Mouse (Mus musculus) small intestine, adult 2 months (tissue): Measurements from ENCODE around the gene Rbp2. TPM values are rescaled to one million over a fixed set of nuclear protein-coding genes. Genes with fewer than 3 reads are reported as not detected.
A peak's percentile ranks its signal among the peaks of the same experiment; 100 is the strongest.

ENCODE experiments used
- H3K27ac ChIP-seq: fragments of 200-500 bp; 2 replicates; pipeline ENCODE4 v1.5.1; 2012; ENCODE audit warnings: low read depth, low read length, control low read depth, inconsistent platforms; ENCODE audit not compliant: insufficient read depth
- H3K27me3 ChIP-seq: fragments of 200-500 bp; 2 replicates; pipeline ENCODE4 v1.6.1; 2012; ENCODE audit warnings: mild to moderate bottlenecking, moderate library complexity, low read length, inconsistent platforms; ENCODE audit not compliant: control insufficient read depth, insufficient read depth
- H3K36me3 ChIP-seq: fragments of 200-500 bp; 2 replicates; pipeline ENCODE4 v1.6.1; 2012; ENCODE audit warnings: mild to moderate bottlenecking, low read length, control low read depth, inconsistent platforms; ENCODE audit not compliant: control insufficient read depth, insufficient read depth
- H3K4me1 ChIP-seq: fragments of 200-500 bp; 2 replicates; pipeline ENCODE4 v1.6.1; 2012; ENCODE audit warnings: low read length, inconsistent platforms, mixed read lengths; ENCODE audit not compliant: control insufficient read depth, insufficient read depth, insufficient read length
- H3K4me3 ChIP-seq: fragments of 200-500 bp; 2 replicates; pipeline ENCODE4 v1.5.1; 2012; ENCODE audit warnings: low read depth, mild to moderate bottlenecking, control low read depth, inconsistent platforms, low read length, moderate library complexity
- CTCF ChIP-seq: fragments of 200-500 bp; IDR thresholded peaks from 2 replicates; pipeline ENCODE4 v1.5.1; 2012; ENCODE audit warnings: low read depth, mild to moderate bottlenecking, control low read depth, inconsistent platforms, low read length, moderate library complexity, mixed read lengths; ENCODE audit not compliant: insufficient replicate concordance, insufficient read length; ENCODE audit errors: extremely low read depth
- POLR2A ChIP-seq: fragments of 200-500 bp; IDR thresholded peaks from 2 replicates; pipeline ENCODE4 v1.6.1; 2012; ENCODE audit warnings: low read depth, mild to moderate bottlenecking, control low read depth, inconsistent platforms, low read length, moderate library complexity
- WGBS: fragments of 180-500 bp; shearing (Covaris S2); methylation state at CpG from one replicate; pipeline ENCODE4 v1.1.7; 2018; 5-methylcytosine and 5-hydroxymethylcytosine counted together
- polyA plus RNA-seq: library from polyadenylated mRNA; depleted of rRNA; stranded (reverse); fragments of >200 nt; gene quantifications from 2 replicates; pipeline ENCODE4 v1.2.3, GENCODE M21; 2012; rRNA removed

Gene Rbp2
- polyA plus RNA-seq: 341 and 589 TPM in 2 replicates

DNA sequence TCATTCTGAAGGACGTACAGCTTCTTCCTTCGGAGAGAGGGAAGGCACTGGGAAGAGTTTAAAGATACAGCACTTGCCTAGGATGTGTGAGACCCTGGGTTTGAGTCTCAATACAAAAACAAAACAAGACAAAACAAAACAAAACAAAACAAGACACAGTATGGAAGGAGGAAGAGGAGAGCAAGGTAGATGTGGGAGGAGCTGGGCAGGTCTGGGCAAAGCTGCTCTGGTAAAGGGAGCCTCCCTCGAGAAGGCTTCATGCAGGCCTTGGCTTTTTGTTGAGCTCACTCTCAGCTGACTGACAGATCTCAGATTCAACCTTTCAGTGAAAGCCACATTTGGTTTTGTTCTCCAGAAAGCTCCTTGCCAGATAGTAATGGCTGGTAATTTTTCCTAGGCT, at the start of gene Rbp2:
Rbp2 (plus strand) TSS at position 301 of the 400 bp plus-strand sequence.
- TF ChIP-seq CTCF (no peak), POLR2A (no peak)
- Histone ChIP-seq H3K4me3 (no peak within 1 kb of the TSS), H3K27me3 (no peaks in the 10 kb centered on the region), H3K36me3 (no peaks in the 10 kb centered on the region; the same call in 1 of the 2 replicates), H3K27ac (no peak within 1 kb of the TSS), H3K4me1 (peaks cover 14% of the 10 kb centered on the region)
- 82% methylated on average over 3 of the region's 3 CpGs for WGBS

DNA sequence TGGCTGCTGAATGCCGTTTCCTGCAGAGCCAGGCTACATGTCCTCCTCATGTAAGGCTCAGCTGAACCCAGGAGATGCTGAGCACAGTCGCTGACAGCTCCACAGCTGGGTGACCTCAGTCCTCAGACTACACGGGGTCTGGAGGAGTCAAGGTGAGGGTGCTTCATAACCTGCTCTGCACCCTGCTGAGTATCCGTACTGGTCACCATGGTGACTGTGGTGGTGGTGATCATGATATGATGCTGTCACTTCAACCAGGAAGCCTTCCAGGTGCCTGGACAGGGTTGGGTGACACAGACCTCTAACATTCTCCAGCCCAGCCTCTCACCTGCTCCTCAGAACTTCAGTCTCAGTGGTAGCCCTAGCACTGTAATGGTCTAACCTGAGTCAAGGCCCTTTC, 48.1 kb upstream of the Rbp2 start:
- 74% methylated on average over 4 of the region's 4 CpGs for WGBS
- Histone ChIP-seq H3K4me1 (peaks cover 7% of the 10 kb centered on the region), H3K4me3 (no peak overlapping the region), H3K27me3 (no peaks in the 10 kb centered on the region), H3K27ac (no peak overlapping the region), H3K36me3 (no peaks in the 10 kb centered on the region)
- TF ChIP-seq POLR2A (no peak), CTCF (no peak)

DNA sequence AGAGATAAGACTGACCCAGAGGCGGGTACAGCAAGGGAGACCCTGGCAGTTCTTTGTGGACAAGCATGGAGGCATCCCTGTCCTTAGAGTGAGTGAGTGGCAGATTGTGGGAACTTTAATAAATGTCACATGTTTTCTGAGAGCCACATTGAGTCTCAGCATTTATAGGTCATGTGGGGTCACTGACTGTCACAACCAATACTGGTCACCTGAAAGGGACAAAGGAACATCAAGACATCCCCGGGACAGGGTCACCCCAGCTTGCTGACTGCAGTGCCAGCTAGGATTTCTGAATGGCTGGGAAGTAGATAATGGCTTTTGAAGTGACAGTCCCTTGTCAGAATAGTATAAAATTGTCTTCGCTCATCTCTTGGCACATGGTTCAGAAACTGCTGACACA, 46.8 kb upstream of the Rbp2 start:
- TF ChIP-seq CTCF (no peak), POLR2A (no peak)
- no peaks in the 10 kb centered on the region for H3K36me3 ChIP-seq
- no peak overlapping the region for H3K27ac ChIP-seq
- no peaks in the 10 kb centered on the region for H3K27me3 ChIP-seq
- no peak overlapping the region for H3K4me3 ChIP-seq
- 83% methylated on average over 3 of the region's 3 CpGs for WGBS
- peaks cover 2% of the 10 kb centered on the region; the same call in 1 of the 2 replicates for H3K4me1 ChIP-seq

DNA sequence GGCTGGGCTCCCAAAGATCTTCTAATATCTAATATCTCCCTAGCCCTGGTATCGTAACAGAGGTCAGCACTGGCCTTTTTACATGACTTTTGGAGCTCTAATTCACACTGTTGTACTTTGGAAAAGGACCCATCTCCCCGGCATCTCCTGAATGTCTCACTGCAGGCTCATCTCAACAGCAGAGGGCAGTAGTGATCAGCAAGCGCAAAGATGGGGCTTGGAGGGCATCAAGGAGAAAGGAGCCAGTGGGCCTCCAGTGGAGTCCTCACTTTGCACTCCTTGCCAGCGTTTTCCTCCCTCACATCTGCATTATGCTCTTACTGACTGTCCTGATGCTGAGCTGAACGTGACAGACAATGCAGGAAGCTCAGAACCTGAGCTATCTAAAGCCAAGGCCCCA, 43.3 kb upstream of the Rbp2 start:
- TF ChIP-seq CTCF (peak; percentile 83), POLR2A (no peak)
- H3K4me3 ChIP-seq: no peak overlapping the region
- no peaks in the 10 kb centered on the region for H3K27me3 ChIP-seq
- H3K4me1 ChIP-seq: peaks cover 15% of the 10 kb centered on the region; the same call in 1 of the 2 replicates
- 26% methylated on average over 5 of the region's 5 CpGs for WGBS
- H3K36me3 ChIP-seq: no peaks in the 10 kb centered on the region
- no peak overlapping the region for H3K27ac ChIP-seq

DNA sequence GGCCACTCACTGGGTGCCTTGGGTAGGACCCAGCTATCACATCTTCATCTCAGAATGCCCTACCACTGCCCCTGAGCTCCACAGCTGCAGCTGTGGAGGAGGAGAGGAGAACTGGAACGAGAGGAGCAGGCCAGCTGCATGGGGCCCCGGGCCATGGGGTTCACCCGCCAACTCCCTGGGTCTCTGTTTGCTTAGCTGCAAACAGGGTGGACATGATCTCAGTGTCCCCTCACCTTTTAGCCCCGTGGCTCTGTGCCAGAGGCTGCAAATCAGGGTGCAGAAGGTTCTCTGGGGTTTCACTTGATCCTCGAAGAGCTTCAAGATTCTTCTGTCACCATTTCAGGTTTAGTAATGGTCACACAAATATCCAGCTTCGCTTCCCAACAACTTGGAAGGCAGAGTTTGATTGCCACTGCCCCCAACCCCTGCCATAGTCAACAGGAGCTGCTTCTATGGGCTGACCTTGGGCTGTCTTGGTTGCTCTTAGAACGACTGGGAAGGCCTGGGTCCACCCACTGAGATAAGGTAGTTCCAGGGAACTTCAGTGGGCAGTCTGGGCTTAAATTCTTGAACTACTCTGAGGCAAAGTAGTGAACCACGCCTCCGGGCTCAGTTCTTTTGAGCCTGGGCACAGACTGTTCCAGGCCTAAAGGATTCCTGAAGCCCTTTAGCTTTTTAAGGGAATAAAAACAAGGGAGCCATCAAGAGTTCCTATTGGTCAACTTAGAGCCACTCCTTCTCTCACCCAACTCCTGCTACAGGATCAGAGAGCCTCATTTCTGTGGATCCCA, 40.4 kb upstream of the Rbp2 start:
- no peak overlapping the region for H3K27ac ChIP-seq
- H3K27me3 ChIP-seq: no peaks in the 10 kb centered on the region
- H3K4me1 ChIP-seq: peaks cover 15% of the 10 kb centered on the region; the same call in 1 of the 2 replicates
- TF ChIP-seq CTCF (no peak), POLR2A (no peak)
- no peaks in the 10 kb centered on the region for H3K36me3 ChIP-seq
- 46% methylated on average over 9 of the region's 9 CpGs for WGBS
- H3K4me3 ChIP-seq: no peak overlapping the region

DNA sequence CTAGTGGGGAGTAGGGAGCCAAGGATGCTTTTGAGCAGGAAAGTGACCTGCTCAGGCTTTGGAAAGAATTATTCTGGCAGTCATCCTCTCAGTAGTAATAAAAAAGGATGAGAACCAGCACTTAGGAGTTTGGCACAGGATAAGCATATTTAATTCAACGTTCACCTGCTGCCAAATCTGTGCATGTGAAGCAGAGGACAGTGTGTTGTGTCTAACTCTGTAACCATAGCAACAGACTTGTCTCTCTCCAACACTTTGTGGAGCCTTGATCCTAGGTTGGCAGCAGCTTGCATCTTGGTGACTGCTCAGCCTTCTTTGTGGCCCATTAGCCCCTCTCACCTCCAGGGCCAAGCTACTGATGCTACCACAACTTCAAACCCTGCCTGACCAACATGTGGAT, 34.9 kb upstream of the Rbp2 start:
- TF ChIP-seq CTCF (no peak), POLR2A (no peak)
- 50% methylated on average over 1 of the region's 1 CpGs for WGBS

DNA sequence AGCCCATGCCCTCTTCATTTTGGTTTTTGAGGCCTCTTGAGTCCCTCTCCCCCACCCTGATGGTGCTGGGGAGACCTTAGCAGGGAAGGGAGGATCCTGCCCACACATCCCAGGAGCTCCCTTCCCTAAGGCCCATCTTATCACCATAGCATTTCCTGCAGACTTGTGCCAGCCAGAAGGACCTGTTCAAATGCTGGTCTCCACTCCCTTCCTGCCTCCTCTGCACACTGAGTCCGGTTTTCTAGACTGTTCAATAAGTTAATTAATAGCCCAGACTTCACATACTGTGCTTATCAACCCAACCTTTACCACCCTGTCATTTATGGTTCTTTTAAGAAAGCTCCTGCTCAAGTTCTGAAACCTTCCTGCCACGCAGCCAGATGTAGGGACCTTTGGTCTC, 19.2 kb upstream of the Rbp2 start:
- no peak overlapping the region for H3K4me3 ChIP-seq
- peak overlapping the region; percentile 88 for H3K27ac ChIP-seq
- H3K36me3 ChIP-seq: no peaks in the 10 kb centered on the region
- H3K4me1 ChIP-seq: peaks cover 16% of the 10 kb centered on the region; the same call in 1 of the 2 replicates
- no peaks in the 10 kb centered on the region for H3K27me3 ChIP-seq
- TF ChIP-seq CTCF (no peak), POLR2A (no peak)
- WGBS: 18% methylated on average over 2 of the region's 2 CpGs

More for the DNA sequence above, 34.9 kb upstream of the Rbp2 start:
- H3K27me3 ChIP-seq: no peaks in the 10 kb centered on the region
- H3K36me3 ChIP-seq: no peaks in the 10 kb centered on the region
- no peak overlapping the region for H3K27ac ChIP-seq
- H3K4me1 ChIP-seq: peaks cover 2% of the 10 kb centered on the region; the same call in 1 of the 2 replicates
- no peak overlapping the region for H3K4me3 ChIP-seq
